Mouse (Mus musculus) ES-Bruce4 (cell line): ENCODE measurements around the gene Snd1. TPM values are rescaled to one million over a fixed set of nuclear protein-coding genes. Genes with fewer than 3 reads are reported as not detected.

ENCODE experiments used
- H3K27ac ChIP-seq: 2 replicates; pipeline ENCODE4 v1.5.1; 2012; ENCODE audit warnings: low read length, inconsistent platforms; ENCODE audit not compliant: insufficient read depth
- H3K27me3 ChIP-seq: 2 replicates; pipeline ENCODE4 v1.6.1; 2012; ENCODE audit warnings: mild to moderate bottlenecking, low read length, inconsistent platforms; ENCODE audit not compliant: control insufficient read depth, poor library complexity, insufficient read depth, severe bottlenecking
- H3K36me3 ChIP-seq: 2 replicates; pipeline ENCODE4 v1.6.1; 2012; ENCODE audit warnings: inconsistent platforms, mild to moderate bottlenecking, low read length, moderate library complexity; ENCODE audit not compliant: control insufficient read depth, poor library complexity, insufficient read depth, severe bottlenecking
- H3K4me1 ChIP-seq: one replicate; pipeline ENCODE4 v1.8.1; 2011; ENCODE audit warnings: low read length; ENCODE audit not compliant: control insufficient read depth, insufficient read depth
- H3K4me3 ChIP-seq: 2 replicates; pipeline ENCODE4 v1.5.1; 2011; ENCODE audit warnings: low read depth, mild to moderate bottlenecking, low read length
- H3K9ac ChIP-seq: 2 replicates; pipeline ENCODE4 v1.6.1; 2012; ENCODE audit warnings: low read depth, mild to moderate bottlenecking, inconsistent platforms; ENCODE audit not compliant: poor library complexity, severe bottlenecking
- H3K9me3 ChIP-seq: replicated peaks from 2 replicates; pipeline ENCODE4 v1.6.1; 2012; ENCODE audit warnings: mild to moderate bottlenecking, low read length, inconsistent platforms; ENCODE audit not compliant: control insufficient read depth, poor library complexity, insufficient read depth, severe bottlenecking
- CTCF ChIP-seq: IDR thresholded peaks from one replicate; pipeline ENCODE4 v1.8.1; 2011; ENCODE audit warnings: low read depth, low read length
- EP300 ChIP-seq: IDR thresholded peaks from 2 replicates; pipeline ENCODE4 v1.6.1; 2011; ENCODE audit warnings: low read depth, low read length; ENCODE audit not compliant: insufficient read depth
- POLR2A ChIP-seq: IDR thresholded peaks from one replicate; pipeline ENCODE4 v1.8.1; 2011; ENCODE audit warnings: low read length; ENCODE audit not compliant: insufficient read depth
- polyA plus RNA-seq: library from polyadenylated mRNA; stranded (reverse); fragments of >200 nt; gene quantifications from 2 replicates; pipeline ENCODE4 v1.2.4, GENCODE M21; 2011; ENCODE audit warnings: low read depth; ENCODE audit not compliant: missing spikeins, insufficient read depth, insufficient read length

The Snd1 gene
- polyA plus RNA-seq, 1 experiment: 155 TPM

- no peak overlapping the region for H3K27ac ChIP-seq
- H3K9ac ChIP-seq: no peak overlapping the region
- H3K27me3 ChIP-seq: no peaks in the 10 kb centered on the region
- no peak overlapping the region for H3K4me3 ChIP-seq
- H3K9me3 ChIP-seq: no peaks in the 10 kb centered on the region
- peaks cover 10% of the 10 kb centered on the region; the same call in 1 of the 2 replicates for H3K36me3 ChIP-seq
- TF ChIP-seq POLR2A: no peak
- TF ChIP-seq CTCF: no peak
- TF ChIP-seq EP300: no peak
- H3K4me1 ChIP-seq: no peaks in the 10 kb centered on the region
Measured at GRCm38 (mm10) chr6:28562323-28563044, 87.5 kb downstream of the Snd1 start.

DNA sequence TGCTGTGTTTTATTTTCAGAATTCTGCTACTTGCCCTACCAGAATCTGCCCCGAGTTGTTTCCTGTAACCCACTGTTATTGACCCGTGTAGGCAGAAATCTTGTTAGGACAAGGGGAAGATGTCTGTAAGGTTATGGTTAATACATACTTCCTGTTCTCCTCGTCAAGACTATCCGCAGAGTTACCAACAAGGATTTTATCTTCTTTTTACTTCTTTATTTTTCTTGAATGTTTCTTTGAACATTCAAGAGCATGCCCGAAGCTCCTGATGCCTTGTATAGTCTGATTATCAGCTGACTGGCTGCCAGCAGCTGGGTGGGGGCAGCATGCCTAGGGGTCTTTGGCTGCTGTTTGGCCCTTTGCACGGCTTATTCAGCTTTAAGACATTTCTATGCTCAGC is 93.0 kb downstream of the Snd1 start:
- Histone ChIP-seq H3K9me3 (no peaks in the 10 kb centered on the region), H3K27ac (no peak overlapping the region), H3K27me3 (no peaks in the 10 kb centered on the region), H3K4me3 (no peak overlapping the region), H3K36me3 (peaks cover 4% of the 10 kb centered on the region; the same call in 1 of the 2 replicates), H3K9ac (no peak overlapping the region), H3K4me1 (no peaks in the 10 kb centered on the region)
- TF ChIP-seq CTCF (no peak), EP300 (no peak), POLR2A (no peak)

GRCm38 (mm10) chr6:28571946-28572345 is 97.0 kb downstream of the Snd1 start:
- no peaks in the 10 kb centered on the region; the same call in 1 of the 2 replicates for H3K36me3 ChIP-seq
- no peak overlapping the region for H3K27ac ChIP-seq
- H3K4me3 ChIP-seq: no peak overlapping the region
- H3K9me3 ChIP-seq: no peaks in the 10 kb centered on the region
- no peak for TF ChIP-seq EP300
- TF ChIP-seq POLR2A: no peak
- no peak for TF ChIP-seq CTCF
- no peak overlapping the region for H3K9ac ChIP-seq
- H3K27me3 ChIP-seq: no peaks in the 10 kb centered on the region
- no peaks in the 10 kb centered on the region for H3K4me1 ChIP-seq

DNA sequence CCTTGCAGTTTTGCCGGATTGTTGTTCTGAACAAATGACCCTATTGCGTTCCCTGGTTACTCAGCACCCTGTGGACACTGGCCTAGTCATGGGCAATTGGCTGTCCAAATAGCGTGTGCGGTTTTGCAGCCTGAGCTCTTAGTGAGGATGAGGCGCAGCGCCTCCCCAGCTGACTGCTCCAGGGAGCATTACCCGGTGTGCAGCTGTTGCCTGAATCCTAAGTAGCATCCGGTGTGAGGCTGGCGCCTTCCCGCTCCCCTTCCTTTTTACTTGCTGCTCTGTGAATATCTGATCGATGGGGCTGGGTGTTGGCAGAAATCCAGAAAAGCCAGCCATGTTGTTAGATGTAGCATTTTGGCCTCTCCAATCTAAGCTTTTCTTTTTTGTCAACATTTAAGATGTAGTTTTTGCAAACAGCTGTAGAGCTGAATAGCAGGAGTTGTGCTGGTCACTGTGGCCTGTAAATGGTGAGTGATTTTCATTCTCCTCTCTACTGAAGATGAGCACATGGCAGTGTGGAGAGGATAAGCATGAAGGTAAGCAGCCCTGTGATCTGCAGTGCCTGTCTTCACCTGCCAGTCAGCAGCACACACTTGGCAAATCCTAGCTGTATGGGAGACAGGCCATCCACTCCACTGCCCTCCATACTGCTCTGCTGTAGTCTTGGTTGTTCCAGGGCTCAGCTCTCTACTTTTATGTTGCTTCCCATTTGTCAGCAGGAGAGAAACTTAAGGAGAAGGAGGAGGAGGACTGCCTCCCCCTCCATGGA is 98.2 kb downstream of the Snd1 start:
- no peaks in the 10 kb centered on the region for H3K4me1 ChIP-seq
- H3K27ac ChIP-seq: no peak overlapping the region
- no peaks in the 10 kb centered on the region for H3K27me3 ChIP-seq
- H3K36me3 ChIP-seq: no peaks in the 10 kb centered on the region; the same call in 1 of the 2 replicates
- H3K9ac ChIP-seq: no peak overlapping the region
- TF ChIP-seq CTCF (no peak), POLR2A (no peak), EP300 (no peak)
- H3K4me3 ChIP-seq: no peak overlapping the region
- no peaks in the 10 kb centered on the region for H3K9me3 ChIP-seq

DNA sequence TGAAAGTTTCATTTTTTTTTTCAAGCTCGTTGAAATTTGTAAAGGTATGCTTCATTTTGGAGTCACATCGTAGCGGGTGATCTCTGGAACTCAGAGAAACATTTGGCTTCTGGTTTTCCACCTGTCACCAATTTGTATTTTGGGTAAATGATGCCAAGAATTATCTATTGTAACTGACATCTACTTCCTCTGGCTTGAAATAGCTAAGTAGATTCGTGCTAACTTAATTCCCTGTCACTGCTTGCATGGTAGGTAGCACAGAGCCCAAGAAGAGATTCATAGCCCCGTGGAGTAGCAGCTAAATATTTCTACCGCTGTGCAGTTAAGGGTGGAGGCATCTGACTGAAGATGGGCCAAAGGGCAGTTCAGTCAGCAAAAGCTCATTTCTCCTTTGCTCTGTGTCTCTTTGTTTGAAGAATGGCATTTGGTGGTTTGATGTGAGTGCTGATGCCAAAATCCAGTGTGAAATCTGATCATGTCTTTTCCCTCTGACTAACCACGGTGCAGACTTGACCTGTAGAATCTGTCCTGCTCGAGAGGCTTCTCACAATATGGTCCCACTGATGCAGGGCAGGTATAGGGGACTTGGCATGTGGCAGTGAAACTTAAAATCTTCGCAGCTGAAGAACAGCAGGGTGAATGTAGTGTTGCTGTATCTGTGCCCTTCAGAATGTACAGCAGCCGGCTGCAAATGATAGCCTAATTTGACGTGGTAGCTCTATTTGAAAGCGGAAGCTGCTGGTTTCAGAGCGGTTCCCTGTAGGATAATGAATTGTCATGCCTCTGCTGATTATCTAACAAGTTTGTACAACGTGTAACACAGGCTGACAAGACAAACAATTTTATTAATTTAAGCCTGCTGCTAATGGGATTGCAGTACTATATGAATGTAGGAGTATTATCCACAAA is 101.7 kb downstream of the Snd1 start:
- no peak overlapping the region for H3K27ac ChIP-seq
- H3K36me3 ChIP-seq: no peaks in the 10 kb centered on the region; the same call in 1 of the 2 replicates
- H3K27me3 ChIP-seq: no peaks in the 10 kb centered on the region
- no peak for TF ChIP-seq EP300
- TF ChIP-seq POLR2A: no peak
- TF ChIP-seq CTCF: no peak
- no peak overlapping the region for H3K9ac ChIP-seq
- no peak overlapping the region for H3K4me3 ChIP-seq
- no peaks in the 10 kb centered on the region for H3K4me1 ChIP-seq
- no peaks in the 10 kb centered on the region for H3K9me3 ChIP-seq

DNA sequence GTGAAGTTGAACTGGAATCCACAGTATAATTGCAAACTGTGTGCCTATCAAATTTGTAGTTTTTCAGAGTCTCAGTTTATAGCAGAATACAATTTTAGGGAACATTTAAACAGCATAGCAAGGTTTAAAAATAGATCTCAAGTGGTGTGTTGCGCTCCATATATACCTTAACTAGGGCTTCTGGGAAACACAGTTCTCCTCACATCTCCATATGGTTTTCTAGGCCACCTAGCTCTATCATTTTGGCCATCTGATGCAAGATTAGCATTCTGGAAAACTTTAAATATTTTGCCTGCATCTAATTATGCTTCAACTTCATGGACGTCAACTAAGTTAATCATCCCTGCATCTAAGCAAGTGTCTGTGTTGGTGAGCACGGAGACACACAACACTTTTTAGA is 107.9 kb downstream of the Snd1 start:
- TF ChIP-seq EP300: no peak
- no peak for TF ChIP-seq POLR2A
- no peak for TF ChIP-seq CTCF
- Histone ChIP-seq H3K27ac (no peak overlapping the region), H3K4me1 (no peaks in the 10 kb centered on the region), H3K36me3 (peaks cover 4% of the 10 kb centered on the region), H3K4me3 (no peak overlapping the region), H3K27me3 (no peaks in the 10 kb centered on the region), H3K9me3 (no peaks in the 10 kb centered on the region), H3K9ac (no peak overlapping the region)
